Mouse (Mus musculus): ENCODE data around the gene Bax.
A peak's percentile ranks its signal among the peaks of the same experiment; 100 is the strongest.
"Not testable (repeated sequence)": the region's sequence is repeated elsewhere in the genome, so short reads cannot be mapped to it uniquely, and the experiment has no call there.

The Bax gene

GRCm38 (mm10) chr7:45466283-45467089, at the start of gene Bax:
Bax (minus strand) TSS chr7:45466898.
- DNase-seq (ENCODE audit: low read depth, low spot score) = peak; percentile 95

- no peak for DNase-seq (ENCODE audit: low read depth, low spot score)
These were observed 48.7 kb upstream of the Bax start for GRCm38 (mm10) chr7:45515436-45515835.

- no peak for DNase-seq (ENCODE audit: low read depth, low spot score)
These were observed 47.7 kb upstream of the Bax start for GRCm38 (mm10) chr7:45514411-45514810.

- peak; percentile 97 for DNase-seq (ENCODE audit: low read depth, low spot score)
These were observed 43.5 kb upstream of the Bax start, which contains the start of gene Nucb1 for GRCm38 (mm10) chr7:45509912-45510787. Nucb1 (minus strand) TSS chr7:45510406.

GRCm38 (mm10) chr7:45509181-45509882, 42.6 kb upstream of the Bax start:
- no peak for DNase-seq (ENCODE audit: low read depth, low spot score)

GRCm38 (mm10) chr7:45508561-45508960, 41.9 kb upstream of the Bax start:
- no peak for DNase-seq (ENCODE audit: low read depth, low spot score)

DNA sequence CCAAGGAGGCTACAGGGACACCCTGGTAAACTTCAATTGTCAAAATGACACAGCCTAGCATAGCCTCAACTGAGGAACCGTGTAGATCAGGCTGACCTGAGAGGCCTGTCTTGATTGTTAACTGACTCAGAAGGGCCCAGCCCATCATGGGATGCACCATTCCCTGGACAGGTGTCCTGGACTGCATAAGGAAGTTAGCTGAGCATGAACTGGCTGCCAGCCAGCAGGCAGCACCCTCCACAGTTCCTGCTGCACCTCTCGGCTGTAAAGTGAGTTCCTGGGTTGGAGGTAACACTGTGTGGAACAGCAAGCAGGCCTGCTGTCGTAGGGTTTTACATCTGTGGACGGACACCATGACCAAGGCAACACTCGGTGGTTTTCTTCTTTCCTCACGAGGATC, 40.9 kb upstream of the Bax start:
- DNase-seq (ENCODE audit: low read depth, low spot score) = no peak

GRCm38 (mm10) chr7:45498427-45498826, 31.7 kb upstream of the Bax start:
- no peak for DNase-seq (ENCODE audit: low read depth, low spot score)

- no peak for DNase-seq (ENCODE audit: low read depth, low spot score)
These were observed 27.9 kb upstream of the Bax start for GRCm38 (mm10) chr7:45494548-45494947.

GRCm38 (mm10) chr7:45492951-45493350, 26.3 kb upstream of the Bax start:
- no peak for DNase-seq (ENCODE audit: low read depth, low spot score)

- DNase-seq (ENCODE audit: low read depth, low spot score) = no peak
These were observed 25.6 kb upstream of the Bax start for GRCm38 (mm10) chr7:45492225-45492844.

- no peak for DNase-seq (ENCODE audit: low read depth, low spot score)
These were observed 24.6 kb upstream of the Bax start for GRCm38 (mm10) chr7:45491264-45491663.

DNA sequence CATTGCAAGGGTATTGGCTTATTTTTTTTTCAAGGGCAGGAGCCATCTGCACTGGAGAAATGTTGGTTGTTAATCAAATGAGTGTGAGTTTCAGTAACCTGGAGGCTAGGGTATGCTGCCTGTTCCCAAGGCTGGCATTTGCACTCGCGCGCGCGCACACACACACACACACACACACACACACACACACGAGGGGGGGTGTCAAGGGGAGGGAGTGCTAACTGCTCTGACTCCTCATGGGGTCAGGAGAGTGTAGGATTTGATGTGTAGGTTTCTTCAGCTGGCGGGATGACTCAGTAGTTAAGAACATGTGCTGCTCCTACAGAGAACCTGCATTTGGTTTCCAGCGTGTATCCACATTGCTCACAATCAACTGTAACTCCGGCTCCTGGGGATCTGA, 24.1 kb upstream of the Bax start:
- DNase-seq (ENCODE audit: low read depth, low spot score) = no peak

DNA sequence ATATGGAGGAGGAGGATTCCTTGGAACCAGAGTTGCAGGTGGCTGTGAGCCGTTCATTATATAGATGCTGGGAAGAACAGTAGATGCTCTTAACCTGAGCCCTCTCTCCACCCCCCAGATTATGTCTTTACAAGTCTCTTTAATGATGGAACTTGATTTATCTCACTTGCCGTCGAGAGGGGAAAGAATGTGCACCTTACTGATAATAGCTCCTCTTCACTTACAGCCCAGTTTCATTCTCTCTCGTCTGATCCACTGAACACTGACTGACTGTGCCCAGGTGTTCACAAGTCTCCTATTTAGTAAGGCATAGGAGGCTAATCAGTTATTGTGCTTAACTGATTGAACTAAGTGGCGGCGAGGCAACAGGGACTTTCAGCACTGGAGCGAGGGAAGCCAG, 22.9 kb upstream of the Bax start:
- no peak for DNase-seq (ENCODE audit: low read depth, low spot score)

GRCm38 (mm10) chr7:45488293-45489204, 21.9 kb upstream of the Bax start, which contains the start of gene Dhdh:
Dhdh (minus strand) TSS chr7:45488805.
- DNase-seq (ENCODE audit: low read depth, low spot score) = peak; percentile 44

DNA sequence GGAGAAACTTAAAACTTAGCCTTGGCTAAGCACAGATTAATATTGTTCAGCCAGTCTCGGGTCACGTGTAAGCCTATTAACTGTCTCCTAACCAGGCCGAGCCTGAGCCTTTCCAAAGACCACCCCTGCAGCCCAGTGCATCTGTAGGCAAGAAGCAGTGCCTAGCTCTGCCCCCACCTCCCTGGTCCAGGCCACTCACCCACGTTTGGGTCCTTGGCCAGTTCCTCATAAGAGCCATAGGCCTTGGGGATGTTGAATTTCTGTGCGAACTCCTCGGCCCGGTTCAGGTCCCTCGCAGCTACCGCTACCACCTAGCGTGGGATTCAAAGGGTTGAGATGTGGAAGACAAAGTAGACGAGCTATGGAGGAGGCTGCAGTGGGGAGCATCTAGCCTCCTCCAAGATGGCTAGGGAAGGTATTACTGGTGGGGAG, 21.2 kb upstream of the Bax start:
- no peak for DNase-seq (ENCODE audit: low read depth, low spot score)

DNA sequence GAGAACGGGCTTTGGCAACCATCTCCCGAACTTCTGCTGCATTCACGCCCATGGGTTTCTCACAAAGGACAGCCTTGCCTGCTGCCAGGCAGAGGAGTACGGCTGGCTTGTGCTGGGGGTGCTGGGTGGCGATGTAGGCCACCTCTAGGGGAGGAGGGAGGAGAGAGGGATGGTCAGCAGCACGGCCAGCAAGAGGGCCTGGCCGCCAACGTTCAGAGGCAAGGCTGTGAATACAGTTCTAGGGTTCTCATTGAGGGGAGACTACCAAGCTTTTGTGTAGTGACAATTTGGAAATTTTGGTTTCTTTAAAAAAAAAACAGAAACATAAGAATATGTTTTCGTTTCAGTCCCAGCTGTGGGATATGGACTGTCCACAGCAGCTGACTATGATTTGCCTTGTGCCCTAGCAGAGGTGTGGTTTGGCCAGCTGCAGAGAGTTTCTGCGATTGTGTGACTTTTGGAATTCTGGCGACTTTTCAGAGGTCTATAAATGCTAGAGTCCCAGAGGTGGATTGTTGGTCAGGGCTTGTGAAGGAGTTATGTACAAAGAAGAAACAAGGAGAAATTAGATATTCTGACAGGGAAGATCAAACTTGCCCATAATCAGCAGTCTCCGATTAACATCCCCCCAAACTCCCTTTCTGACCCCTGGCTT, 20.2 kb upstream of the Bax start, which contains the start of gene Gm45808:
TSS of gene Gm45808 (minus strand) at position 51 of the 655 bp plus-strand sequence.
- DNase-seq (ENCODE audit: low read depth, low spot score) = no peak

DNA sequence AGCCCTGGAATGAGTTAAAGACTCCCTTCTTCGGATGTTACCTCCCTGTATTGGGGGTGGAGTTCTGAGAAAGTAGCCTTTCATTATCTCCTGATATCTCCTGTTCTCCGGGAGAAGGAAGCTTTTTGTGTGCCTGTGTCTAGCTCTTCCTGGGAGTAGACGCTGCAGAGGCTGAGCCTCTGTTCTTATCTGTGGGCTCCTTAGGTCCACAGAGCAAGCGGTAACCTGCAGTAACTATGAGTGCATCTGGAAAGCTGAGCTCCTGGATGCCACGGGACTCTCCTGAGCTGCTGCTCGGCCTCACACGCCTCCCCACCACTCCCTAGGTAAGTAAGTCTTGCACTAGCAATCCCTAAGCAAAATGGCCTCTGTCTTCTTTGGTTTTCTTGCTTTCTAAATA, 19.5 kb upstream of the Bax start:
- no peak for DNase-seq (ENCODE audit: low read depth, low spot score)

- DNase-seq (ENCODE audit: low read depth, low spot score) = not testable (repeated sequence)
These were observed 18.3 kb upstream of the Bax start for GRCm38 (mm10) chr7:45484985-45485384.

- no peak for DNase-seq (ENCODE audit: low read depth, low spot score)
These were observed 15.5 kb upstream of the Bax start for GRCm38 (mm10) chr7:45482166-45482565.

Measured in CD4-positive helper T cell, adult 2 months (primary cell).